Mouse (Mus musculus): ENCODE data around the gene Rnf185. TPM values are rescaled to one million over a fixed set of nuclear protein-coding genes. Genes with fewer than 3 reads are reported as not detected.

Rnf185 gene
- polyA plus RNA-seq, 1 experiment from 2014 or later = 51.9 TPM

- Histone ChIP-seq H3K27me3 (ENCODE audit: control insufficient read depth, insufficient read depth, low read length) (no peaks in the 10 kb centered on the region), H3K4me3 (ENCODE audit: low read depth, low read length) (no peak overlapping the region), H3K27ac (ENCODE audit: low read depth, low read length) (no peak overlapping the region), H3K9me3 (ENCODE audit: control insufficient read depth, low read length) (no peaks in the 10 kb centered on the region), H3K4me1 (ENCODE audit: control insufficient read depth, insufficient read depth, low read length) (peaks cover 14% of the 10 kb centered on the region), H3K36me3 (ENCODE audit: control insufficient read depth, insufficient read depth, low read length) (no peaks in the 10 kb centered on the region), H3K9ac (ENCODE audit: low read length) (no peak overlapping the region), H3K4me2 (no peak overlapping the region)
- ATAC-seq (ENCODE audit: low FRiP score) (no peak), DNase-seq (ENCODE audit: low spot score, missing footprints) (peak; percentile 74)
- 91% methylated on average over 3 of the region's 3 CpGs for WGBS
Observed at GRCm38 (mm10) chr11:3454506-3454905, 2.3 kb upstream of the Rnf185 start.

- WGBS = 84% methylated on average over 6 of the region's 6 CpGs
- DNase-seq (ENCODE audit: low spot score, missing footprints) = peak; percentile 21
- H3K36me3 ChIP-seq (ENCODE audit: control insufficient read depth, insufficient read depth, low read length) = no peaks in the 10 kb centered on the region
- H3K4me2 ChIP-seq = peak overlapping the region; percentile 93
- H3K9ac ChIP-seq (ENCODE audit: low read length) = no peak overlapping the region
- no peak for ATAC-seq (ENCODE audit: low FRiP score)
- H3K4me3 ChIP-seq (ENCODE audit: low read depth, low read length) = 0 out of 2 replicates have a peak overlapping the region, but pooled peaks have one; percentile 6
- H3K9me3 ChIP-seq (ENCODE audit: control insufficient read depth, low read length) = no peaks in the 10 kb centered on the region
- no peaks in the 10 kb centered on the region for H3K27me3 ChIP-seq (ENCODE audit: control insufficient read depth, insufficient read depth, low read length)
- peaks cover 14% of the 10 kb centered on the region for H3K4me1 ChIP-seq (ENCODE audit: control insufficient read depth, insufficient read depth, low read length)
- no peak overlapping the region for H3K27ac ChIP-seq (ENCODE audit: low read depth, low read length)
Observed at GRCm38 (mm10) chr11:3453467-3453866, 1.3 kb upstream of the Rnf185 start.

- Histone ChIP-seq H3K9me3 (ENCODE audit: control insufficient read depth, low read length) (no peaks in the 10 kb centered on the region), H3K27me3 (ENCODE audit: control insufficient read depth, insufficient read depth, low read length) (no peaks in the 10 kb centered on the region), H3K4me1 (ENCODE audit: control insufficient read depth, insufficient read depth, low read length) (peaks cover 14% of the 10 kb centered on the region), H3K4me3 (ENCODE audit: low read depth, low read length) (peak overlapping the region; percentile 84), H3K9ac (ENCODE audit: low read length) (peak overlapping the region; percentile 85), H3K27ac (ENCODE audit: low read depth, low read length) (peak overlapping the region; percentile 67), H3K36me3 (ENCODE audit: control insufficient read depth, insufficient read depth, low read length) (no peaks in the 10 kb centered on the region), H3K4me2 (peak overlapping the region; percentile 93)
- 1% methylated on average over 9 of the region's 9 CpGs for WGBS
- peak; percentile 62 for ATAC-seq (ENCODE audit: low FRiP score)
- DNase-seq (ENCODE audit: low spot score, missing footprints) = peak; percentile 83
Observed at GRCm38 (mm10) chr11:3452769-3453168, 606 bp upstream of the Rnf185 start.

- Histone ChIP-seq H3K4me1 (ENCODE audit: control insufficient read depth, insufficient read depth, low read length) (peaks cover 14% of the 10 kb centered on the region), H3K9me3 (ENCODE audit: control insufficient read depth, low read length) (no peaks in the 10 kb centered on the region), H3K36me3 (ENCODE audit: control insufficient read depth, insufficient read depth, low read length) (no peaks in the 10 kb centered on the region), H3K27me3 (ENCODE audit: control insufficient read depth, insufficient read depth, low read length) (no peaks in the 10 kb centered on the region), H3K4me2 (peak overlapping the region; percentile 93), H3K9ac (ENCODE audit: low read length) (peak overlapping the region; percentile 85), H3K4me3 (ENCODE audit: low read depth, low read length) (peak overlapping the region; percentile 84), H3K27ac (ENCODE audit: low read depth, low read length) (peak overlapping the region; percentile 81)
- ATAC-seq (ENCODE audit: low FRiP score) (peak; percentile 22), DNase-seq (ENCODE audit: low spot score, missing footprints) (peak; percentile 91)
- WGBS = under 1% methylated on average over 20 of the region's 20 CpGs
Observed at GRCm38 (mm10) chr11:3451701-3452163, 431 bp downstream of the Rnf185 start.

- Histone ChIP-seq H3K9me3 (ENCODE audit: control insufficient read depth, low read length) (no peaks in the 10 kb centered on the region), H3K27ac (ENCODE audit: low read depth, low read length) (no peak overlapping the region), H3K4me3 (ENCODE audit: low read depth, low read length) (no peak overlapping the region), H3K4me1 (ENCODE audit: control insufficient read depth, insufficient read depth, low read length) (no peaks in the 10 kb centered on the region), H3K9ac (ENCODE audit: low read length) (no peak overlapping the region), H3K36me3 (ENCODE audit: control insufficient read depth, insufficient read depth, low read length) (no peaks in the 10 kb centered on the region), H3K27me3 (ENCODE audit: control insufficient read depth, insufficient read depth, low read length) (no peaks in the 10 kb centered on the region), H3K4me2 (no peak overlapping the region)
- 90% methylated on average over 8 of the region's 8 CpGs for WGBS
- no peak for DNase-seq (ENCODE audit: low spot score, missing footprints)
- ATAC-seq (ENCODE audit: low FRiP score) = no peak
Observed at GRCm38 (mm10) chr11:3444875-3445274, 7.3 kb downstream of the Rnf185 start.

DNA sequence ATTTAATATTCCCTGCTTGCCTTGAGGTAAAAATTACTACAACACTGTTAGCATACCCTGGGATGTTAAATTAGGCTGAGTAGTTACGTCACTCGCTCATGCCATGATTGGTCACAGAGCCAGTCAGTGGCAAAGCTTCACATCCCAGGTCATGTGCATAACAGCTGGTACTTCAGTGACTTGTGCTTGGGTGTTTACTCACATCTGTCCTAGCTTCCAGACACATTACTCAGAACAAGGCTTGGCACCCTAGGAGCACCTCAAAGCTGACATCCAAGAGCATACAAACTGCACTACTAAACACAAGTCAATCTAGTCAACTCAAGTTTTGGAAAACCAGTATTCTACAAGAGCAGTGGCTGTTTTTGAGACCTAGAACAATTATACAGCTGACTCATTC, 9.1 kb downstream of the Rnf185 start:
- Histone ChIP-seq H3K36me3 (ENCODE audit: control insufficient read depth, insufficient read depth, low read length) (no peaks in the 10 kb centered on the region), H3K27ac (ENCODE audit: low read depth, low read length) (no peak overlapping the region), H3K4me3 (ENCODE audit: low read depth, low read length) (no peak overlapping the region), H3K9me3 (ENCODE audit: control insufficient read depth, low read length) (no peaks in the 10 kb centered on the region), H3K4me1 (ENCODE audit: control insufficient read depth, insufficient read depth, low read length) (no peaks in the 10 kb centered on the region), H3K27me3 (ENCODE audit: control insufficient read depth, insufficient read depth, low read length) (no peaks in the 10 kb centered on the region), H3K9ac (ENCODE audit: low read length) (no peak overlapping the region), H3K4me2 (no peak overlapping the region)
- ATAC-seq (ENCODE audit: low FRiP score) (no peak), DNase-seq (ENCODE audit: low spot score, missing footprints) (peak; percentile 59)
- 94% methylated on average over 2 of the region's 2 CpGs for WGBS

GRCm38 (mm10) chr11:3442677-3443076, 9.5 kb downstream of the Rnf185 start:
- Histone ChIP-seq H3K27ac (ENCODE audit: low read depth, low read length) (no peak overlapping the region), H3K27me3 (ENCODE audit: control insufficient read depth, insufficient read depth, low read length) (no peaks in the 10 kb centered on the region), H3K9ac (ENCODE audit: low read length) (no peak overlapping the region), H3K36me3 (ENCODE audit: control insufficient read depth, insufficient read depth, low read length) (no peaks in the 10 kb centered on the region), H3K9me3 (ENCODE audit: control insufficient read depth, low read length) (no peaks in the 10 kb centered on the region), H3K4me2 (no peak overlapping the region), H3K4me1 (ENCODE audit: control insufficient read depth, insufficient read depth, low read length) (no peaks in the 10 kb centered on the region), H3K4me3 (ENCODE audit: low read depth, low read length) (no peak overlapping the region)
- no peak for ATAC-seq (ENCODE audit: low FRiP score)
- 81% methylated on average over 4 of the region's 4 CpGs for WGBS
- peak; percentile 8 for DNase-seq (ENCODE audit: low spot score, missing footprints)

DNA sequence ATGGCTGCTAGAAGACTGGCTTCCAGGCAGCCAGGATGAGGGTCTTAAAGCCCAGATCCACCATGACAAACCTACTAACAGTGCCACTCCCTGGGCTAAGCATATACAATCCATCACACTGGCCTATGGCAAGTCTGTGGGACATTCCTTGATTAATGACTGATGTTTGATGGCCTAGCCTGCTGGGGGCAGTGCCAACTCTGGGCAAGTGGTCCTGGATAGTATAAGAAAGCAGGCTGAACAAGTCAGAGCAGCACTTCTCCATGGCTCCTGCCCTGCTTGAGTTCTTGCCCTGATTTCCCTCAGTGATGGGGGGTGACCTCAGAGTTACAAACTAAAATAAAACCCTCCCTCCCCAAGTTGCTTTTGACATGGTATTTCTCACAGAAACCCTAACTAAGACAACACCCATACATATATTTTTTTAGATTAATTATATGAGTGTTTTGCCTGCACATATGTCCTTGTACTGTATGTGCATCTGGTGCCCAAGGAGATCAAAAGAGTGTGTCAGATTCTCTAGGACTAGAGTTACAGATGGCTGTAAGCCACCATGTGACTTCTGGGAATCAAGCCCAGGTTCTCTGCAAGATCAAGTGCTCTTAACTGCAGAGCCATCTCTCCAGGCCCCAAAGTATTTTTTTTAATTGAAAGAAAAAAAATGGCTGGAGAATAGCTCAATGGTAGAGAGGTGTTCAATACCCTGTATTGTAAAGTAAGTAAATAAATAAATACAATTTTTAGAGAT, 10.3 kb downstream of the Rnf185 start:
- H3K27ac ChIP-seq (ENCODE audit: low read depth, low read length) = no peak overlapping the region
- ATAC-seq (ENCODE audit: low FRiP score) (no peak), DNase-seq (ENCODE audit: low spot score, missing footprints) (peak; percentile 53)
- H3K36me3 ChIP-seq (ENCODE audit: control insufficient read depth, insufficient read depth, low read length) = no peaks in the 10 kb centered on the region
- no peaks in the 10 kb centered on the region for H3K9me3 ChIP-seq (ENCODE audit: control insufficient read depth, low read length)
- no peak overlapping the region for H3K4me2 ChIP-seq
- H3K4me1 ChIP-seq (ENCODE audit: control insufficient read depth, insufficient read depth, low read length) = no peaks in the 10 kb centered on the region
- H3K4me3 ChIP-seq (ENCODE audit: low read depth, low read length) = no peak overlapping the region
- H3K9ac ChIP-seq (ENCODE audit: low read length) = no peak overlapping the region
- H3K27me3 ChIP-seq (ENCODE audit: control insufficient read depth, insufficient read depth, low read length) = no peaks in the 10 kb centered on the region

GRCm38 (mm10) chr11:3437621-3438020, 14.5 kb downstream of the Rnf185 start:
- ATAC-seq (ENCODE audit: low FRiP score) = no peak
- no peak overlapping the region for H3K27ac ChIP-seq (ENCODE audit: low read depth, low read length)
- WGBS = 88% methylated on average over 1 of the region's 1 CpGs

More at GRCm38 (mm10) chr11:3437621-3438020, 14.5 kb downstream of the Rnf185 start:
- DNase-seq (ENCODE audit: low spot score, missing footprints) = no peak
- H3K4me2 ChIP-seq = no peak overlapping the region
- no peaks in the 10 kb centered on the region for H3K4me1 ChIP-seq (ENCODE audit: control insufficient read depth, insufficient read depth, low read length)
- no peak overlapping the region for H3K9ac ChIP-seq (ENCODE audit: low read length)
- H3K36me3 ChIP-seq (ENCODE audit: control insufficient read depth, insufficient read depth, low read length) = no peaks in the 10 kb centered on the region
- H3K9me3 ChIP-seq (ENCODE audit: control insufficient read depth, low read length) = no peaks in the 10 kb centered on the region
- H3K27me3 ChIP-seq (ENCODE audit: control insufficient read depth, insufficient read depth, low read length) = no peaks in the 10 kb centered on the region
- H3K4me3 ChIP-seq (ENCODE audit: low read depth, low read length) = no peak overlapping the region

Data from midbrain, embryonic 11.5 days (tissue).